Mouse (Mus musculus) erythroblast, embryonic 14.5 days (primary cell): Measurements from ENCODE around the gene Ppl.

Experiments
- GATA1 ChIP-seq: IDR thresholded peaks from 2 replicates; pipeline ENCODE4 v1.6.1; 2012; ENCODE audit warnings: low read length, inconsistent platforms, mixed read lengths
- TAL1 ChIP-seq: IDR thresholded peaks from 3 replicates; pipeline ENCODE4 v1.6.1; 2012; ENCODE audit warnings: low read length, inconsistent platforms, mixed read lengths

- TF ChIP-seq TAL1 (no peak), GATA1 (no peak)
Measured at GRCm38 (mm10) chr16:5123476-5123875, 8.7 kb downstream of the Ppl start.
